Mouse (Mus musculus) frontal cortex, postnatal 25 days (tissue): Measurements from ENCODE around the gene Kat5.
A peak's percentile ranks its signal among the peaks of the same experiment; 100 is the strongest.

Source experiments
- DNase-seq, 2 experiments: peaks; one replicate each; pipeline ENCODE4 v3.0.0; 2022; ENCODE audit warnings: low spot score in 2 of 2

Kat5 gene

GRCm38 (mm10) chr19:5609547-5610404 lies at the start of gene Kat5:
Gene Kat5, minus strand, starts transcription at chr19:5610237.
- peak; percentile 89 to 91 for DNase-seq

DNA sequence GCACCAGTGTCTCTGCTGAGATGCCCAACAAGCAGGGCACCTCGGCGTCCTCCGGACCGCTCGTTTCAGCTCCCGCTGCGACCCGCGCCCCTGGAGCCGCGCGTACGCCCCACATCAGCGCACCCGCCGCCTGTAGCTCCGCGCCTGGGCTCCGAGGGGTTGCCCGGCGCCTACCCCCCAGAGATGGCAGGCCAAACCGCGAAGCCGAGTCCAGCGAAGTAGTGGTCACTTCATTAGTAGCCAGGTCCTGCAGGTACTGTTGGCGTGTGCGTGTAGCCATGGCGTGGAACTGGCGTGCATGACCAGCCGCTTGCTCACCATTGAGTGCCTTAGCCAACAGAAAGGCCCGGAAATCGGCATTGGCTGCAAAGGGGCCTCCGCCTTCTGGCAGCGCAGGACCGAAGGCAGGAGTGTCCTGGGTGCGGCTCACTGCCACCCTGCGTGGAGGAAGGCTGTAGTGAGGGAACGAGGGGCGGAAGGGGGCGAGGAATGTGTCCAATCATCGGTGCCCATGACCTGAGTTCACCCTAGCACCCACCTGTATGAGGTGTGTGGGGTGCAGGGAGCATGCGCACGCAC lies 44.8 kb upstream of the Kat5 start:
- no peak for DNase-seq

- DNase-seq, result no peak
Observed at GRCm38 (mm10) chr19:5653969-5654719, 44.1 kb upstream of the Kat5 start.

- no peak for DNase-seq
Observed at GRCm38 (mm10) chr19:5652570-5652969, 42.5 kb upstream of the Kat5 start.

GRCm38 (mm10) chr19:5651502-5652274 lies 41.7 kb upstream of the Kat5 start:
- no peak for DNase-seq

DNA sequence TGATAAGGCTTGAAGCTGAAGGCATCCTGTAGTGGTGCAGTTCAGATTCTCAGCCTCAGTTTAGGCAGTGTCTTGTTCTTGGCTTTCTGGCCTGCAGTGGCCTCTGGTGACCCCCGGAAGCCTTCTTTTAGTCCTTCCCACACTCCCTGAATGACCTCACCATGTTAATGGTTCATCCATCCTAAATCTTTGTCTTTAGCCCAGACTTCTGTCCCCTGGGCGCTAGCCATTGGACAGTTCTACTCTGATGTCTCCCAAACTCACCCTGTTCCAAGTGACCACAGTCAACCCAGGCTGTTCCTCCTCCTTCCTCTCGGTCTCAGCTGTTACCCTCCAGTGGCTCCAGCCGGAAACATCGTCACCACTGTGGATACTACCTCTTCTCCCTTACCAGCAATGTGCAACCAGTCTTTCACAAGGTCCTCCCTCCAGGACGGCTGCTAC lies 39.3 kb upstream of the Kat5 start:
- no peak for DNase-seq

- peak; percentile 61 to 67 for DNase-seq
Observed at GRCm38 (mm10) chr19:5648401-5649297, 38.6 kb upstream of the Kat5 start.

DNA sequence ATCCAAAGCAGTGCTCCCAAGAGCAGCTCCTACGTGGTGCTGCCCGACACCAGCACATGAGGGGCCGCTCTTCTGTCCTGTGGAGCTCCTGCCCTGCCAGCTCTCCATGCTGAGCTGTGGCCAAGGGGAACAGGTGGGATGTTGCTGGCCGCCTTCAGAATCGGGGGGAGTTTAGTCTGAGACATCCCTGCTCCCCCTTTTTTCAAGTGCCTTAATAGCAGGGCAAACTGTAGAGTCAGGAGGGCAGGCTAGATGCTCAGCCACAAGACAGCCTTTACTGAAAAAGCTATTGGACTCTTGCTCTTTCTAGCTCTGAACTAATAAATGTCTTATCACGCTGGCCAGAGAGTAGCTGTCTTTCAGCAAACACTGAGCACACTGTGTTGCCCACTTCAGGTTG lies 37.8 kb upstream of the Kat5 start:
- no peak for DNase-seq

GRCm38 (mm10) chr19:5646731-5647330 lies 36.8 kb upstream of the Kat5 start:
- DNase-seq, result no peak

- no peak for DNase-seq
Observed at GRCm38 (mm10) chr19:5645280-5645679, 35.2 kb upstream of the Kat5 start.

DNA sequence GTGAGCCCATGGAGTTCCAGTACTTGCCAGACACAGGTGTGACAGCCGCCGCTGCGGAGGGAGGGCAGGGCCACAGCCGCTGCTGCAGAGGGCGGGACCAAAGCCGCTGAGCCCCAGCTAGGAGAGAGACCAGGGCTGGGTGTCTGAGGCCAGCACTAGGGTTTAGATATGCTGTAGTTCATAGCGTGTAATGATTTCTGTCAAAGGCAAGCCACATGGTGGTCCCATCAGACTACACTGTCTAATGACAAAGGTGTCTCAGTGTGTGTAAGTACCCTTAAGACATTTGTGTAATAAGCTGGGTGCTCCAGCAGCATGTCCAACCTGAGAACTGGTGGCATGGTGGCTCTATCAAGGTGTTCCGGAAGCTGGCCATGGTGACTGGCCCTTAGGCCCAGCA lies 31.6 kb upstream of the Kat5 start:
- DNase-seq, result no peak

DNA sequence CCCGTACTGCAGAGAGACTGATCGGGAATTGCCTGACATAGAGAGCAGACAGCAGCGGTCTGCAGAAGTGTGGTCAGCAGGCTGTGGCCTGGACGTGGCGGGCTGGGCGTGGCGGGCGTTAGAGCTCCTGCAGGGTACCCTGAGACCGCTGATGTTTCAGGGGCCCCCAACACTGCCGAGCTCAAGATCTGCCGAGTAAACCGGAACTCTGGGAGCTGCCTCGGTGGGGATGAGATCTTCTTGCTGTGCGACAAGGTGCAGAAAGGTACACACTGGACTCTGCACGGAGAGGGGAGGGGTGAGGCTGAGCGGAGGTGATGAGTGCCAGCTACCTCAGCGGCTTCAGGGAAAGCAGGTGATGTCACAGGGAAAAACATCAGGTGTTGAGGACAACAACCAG lies 31.0 kb upstream of the Kat5 start:
- no peak for DNase-seq

GRCm38 (mm10) chr19:5640339-5640738 lies 30.3 kb upstream of the Kat5 start:
- no peak for DNase-seq

DNA sequence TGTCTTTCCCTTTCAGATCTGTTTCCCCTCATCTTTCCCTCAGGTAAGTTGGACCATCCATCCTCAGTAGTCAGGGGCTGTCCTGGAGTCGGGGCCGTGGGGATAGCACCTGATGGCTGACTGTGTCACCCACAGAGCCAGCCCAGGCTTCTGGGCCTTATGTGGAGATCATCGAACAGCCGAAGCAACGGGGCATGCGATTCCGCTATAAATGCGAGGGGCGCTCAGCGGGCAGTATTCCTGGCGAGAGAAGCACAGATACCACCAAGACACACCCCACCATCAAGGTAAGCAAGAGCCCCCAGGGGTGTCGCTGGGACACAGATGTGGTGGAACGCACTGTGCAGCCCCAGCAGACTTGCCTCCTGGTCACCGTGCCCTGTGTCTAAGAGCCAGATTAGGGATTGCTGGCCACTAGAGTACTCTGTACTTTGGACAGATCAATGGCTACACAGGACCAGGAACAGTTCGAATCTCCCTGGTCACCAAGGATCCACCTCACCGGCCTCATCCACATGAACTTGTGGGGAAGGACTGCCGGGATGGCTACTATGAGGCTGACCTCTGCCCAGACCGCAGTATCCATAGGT lies 28.5 kb upstream of the Kat5 start:
- DNase-seq, result no peak

DNA sequence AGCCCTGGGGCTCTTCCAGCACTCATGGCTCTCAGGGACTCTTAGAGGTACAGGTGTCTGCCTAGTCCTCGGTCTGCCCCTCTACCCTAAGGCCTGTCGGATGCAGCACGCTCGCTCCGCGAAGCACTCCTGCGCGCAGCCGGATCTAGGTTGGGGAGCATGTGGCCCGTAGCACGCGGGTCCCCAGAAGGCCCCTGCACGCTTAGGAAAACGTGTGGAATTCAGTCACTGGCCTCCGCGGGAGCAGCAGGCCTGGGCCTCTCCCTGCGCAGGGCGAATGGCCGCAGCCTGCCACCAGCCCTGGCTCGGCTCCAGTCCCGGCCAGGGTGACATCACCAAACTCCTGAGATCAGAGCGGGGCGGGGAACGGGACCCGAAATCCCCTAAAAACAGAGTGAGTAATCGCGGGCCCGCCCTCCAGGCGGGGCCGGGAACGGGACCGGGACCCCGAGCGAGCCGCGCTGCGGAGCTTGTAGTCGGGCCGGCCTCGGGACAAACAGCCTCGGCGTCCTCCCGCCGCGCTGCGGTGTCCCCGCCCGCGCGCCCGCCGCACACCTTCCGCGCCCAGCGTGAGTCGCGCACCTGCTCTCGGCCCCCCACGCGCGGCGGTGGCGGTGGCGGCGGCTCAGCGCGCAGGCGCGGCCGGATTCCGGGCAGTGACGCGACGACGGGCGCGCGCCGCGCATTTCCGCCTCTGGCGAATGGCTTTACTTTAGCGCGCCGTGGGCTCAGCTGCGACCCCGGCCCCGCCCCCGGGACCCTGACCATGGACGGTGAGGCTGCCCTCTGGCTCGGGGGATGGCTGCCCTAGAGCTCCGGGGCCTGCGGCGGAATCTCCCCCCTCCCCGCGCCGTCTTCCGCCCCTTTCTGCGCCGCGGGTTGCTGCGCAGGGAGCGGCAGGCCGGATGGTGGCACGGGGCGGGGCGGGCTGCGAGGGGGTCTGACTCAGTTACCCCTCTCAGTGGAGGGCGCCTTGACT lies 27.3 kb upstream of the Kat5 start, which contains the start of gene Rela:
Gene Rela, plus strand, starts transcription at position 415 of the 979 bp plus-strand sequence.
- peak; percentile 81 to 84 for DNase-seq

- no peak for DNase-seq
Observed at GRCm38 (mm10) chr19:5636571-5637041, 26.6 kb upstream of the Kat5 start.

DNA sequence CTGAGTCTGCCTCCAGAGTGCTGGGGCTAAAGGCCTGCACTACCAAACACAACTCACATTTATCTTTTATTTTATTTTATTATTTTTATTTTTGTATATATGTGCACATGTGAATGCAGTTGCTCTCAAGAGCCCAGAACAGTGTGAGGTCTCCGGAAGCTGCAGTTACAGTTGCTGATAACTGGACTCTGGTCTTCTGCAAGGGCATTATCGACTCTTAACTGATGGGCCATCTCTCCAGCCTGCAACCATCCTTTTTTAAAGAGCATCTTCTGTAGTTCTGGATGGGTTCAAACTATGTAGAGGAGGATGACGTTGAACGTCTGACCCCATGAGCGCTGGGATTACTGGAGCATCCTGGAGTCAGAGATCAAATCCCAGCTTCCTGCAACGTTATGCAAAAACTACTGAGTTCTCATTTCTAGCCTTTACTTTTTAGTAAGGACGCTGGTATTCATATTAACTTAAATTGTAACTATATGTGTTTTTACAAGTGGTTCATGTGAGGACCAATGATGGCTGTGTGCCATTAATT lies 26.1 kb upstream of the Kat5 start:
- DNase-seq, result no peak

GRCm38 (mm10) chr19:5632120-5632519 lies 22.1 kb upstream of the Kat5 start:
- DNase-seq, result no peak
